Comparison of ENCODE assay signal across 25 mouse cellular contexts in the genomic region with DNA sequence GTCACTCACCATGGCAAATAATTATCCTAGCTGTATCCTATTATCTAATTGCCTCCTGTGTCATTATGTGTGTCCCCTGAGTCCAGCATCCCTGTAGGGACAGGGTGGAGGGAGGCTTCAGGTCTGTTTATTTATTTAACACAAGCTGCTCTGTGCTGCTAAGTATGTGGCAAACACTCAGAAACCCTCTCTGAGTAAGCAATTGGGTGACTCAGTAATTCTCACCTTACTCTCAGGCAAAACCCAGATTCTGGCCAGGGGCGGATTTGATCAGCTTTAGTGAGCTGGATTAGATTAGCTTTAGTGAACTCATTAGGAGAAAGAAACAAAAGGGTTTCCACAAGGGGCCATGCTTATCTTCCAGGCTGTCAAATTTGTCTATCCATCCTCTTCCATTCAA.
DNase-seq lines count a peak whose midpoint lies in the region; ATAC-seq and TF ChIP-seq lines count a peak whose summit lies in the region.
"Had no signal": no experiment of that assay in that cellular context is flagged by ENCODE, and none has a peak within 500 bp of the region (broad histone marks: within the 10 kb centered on the region; RNA-seq: fewer than 3 reads in every experiment).

No protein-coding gene starts in this region.

- H3K27ac ChIP-seq in heart, embryonic 10.5 days: peak overlapping the region; percentile 44; the same call in 1 of the 2 replicates
- peak overlapping the region; percentile 24 for H3K27ac ChIP-seq in embryonic fibroblast, embryonic 13.5 days (ENCODE audit: insufficient read depth, low read length)
- 0 out of 2 replicates have a peak overlapping the region, but pooled peaks have one; percentile 26 for H3K27ac ChIP-seq in stomach, embryonic 15.5 days
- H3K27ac ChIP-seq: forebrain, embryonic 15.5 days; hindbrain, embryonic 13.5 days; intestine, embryonic 15.5 days; limb, embryonic 15.5 days; liver, embryonic 14.5 days; midbrain, embryonic 15.5 days had no signal

- no peaks in the 10 kb centered on the region for H3K27me3 ChIP-seq in heart, embryonic 10.5 days (ENCODE audit: insufficient read depth, poor library complexity, severe bottlenecking)
- H3K27me3 ChIP-seq in stomach, embryonic 15.5 days (replicated peaks): no peaks in the 10 kb centered on the region
- H3K27me3 ChIP-seq: embryonic facial prominence, embryonic 15.5 days; forebrain, embryonic 15.5 days; hindbrain, embryonic 13.5 days; intestine, embryonic 15.5 days; limb, embryonic 15.5 days; midbrain, embryonic 15.5 days had no signal

- no peak for DNase-seq in heart, embryonic 10.5 days (ENCODE audit: low spot score)
- no peak for DNase-seq in heart, adult 18-20 months
- peak; percentile 45 for DNase-seq in 3134 (ENCODE audit: extremely low read depth, insufficient read length, low spot score)
- no peak for DNase-seq in spleen, postnatal 4 days (ENCODE audit: low spot score in 2 of 2)
- no peak for DNase-seq in cerebellum, adult 18-20 months
- DNase-seq: adrenal gland, adult 8-10 months; cerebellum, adult 2 months; cerebellum, postnatal 25 days; gastrocnemius, postnatal 14 days; heart, adult 11 months; heart, postnatal 36 days; kidney, adult 8-10 months; kidney, postnatal 10 days; left cerebral cortex, postnatal 4 days; thymus, postnatal 25 days had no signal

- H3K9me3 ChIP-seq in heart, embryonic 10.5 days: no peaks in the 10 kb centered on the region
- H3K9me3 ChIP-seq in stomach, embryonic 15.5 days: no peaks in the 10 kb centered on the region
- H3K9me3 ChIP-seq: embryonic facial prominence, embryonic 15.5 days; forebrain, embryonic 15.5 days; hindbrain, embryonic 13.5 days; intestine, embryonic 15.5 days; limb, embryonic 15.5 days; midbrain, embryonic 15.5 days had no signal

- H3K4me3 ChIP-seq in heart, embryonic 10.5 days: no peak overlapping the region
- H3K4me3 ChIP-seq in embryonic fibroblast, embryonic 13.5 days (ENCODE audit: insufficient read depth, low read length): no peak overlapping the region
- no peak overlapping the region for H3K4me3 ChIP-seq in stomach, embryonic 15.5 days (replicated peaks)
- H3K4me3 ChIP-seq: embryonic facial prominence, embryonic 15.5 days; forebrain, embryonic 15.5 days; hindbrain, embryonic 13.5 days; intestine, embryonic 15.5 days; limb, embryonic 15.5 days; midbrain, embryonic 15.5 days had no signal

- H3K4me2 ChIP-seq in stomach, embryonic 15.5 days: no peak overlapping the region
- H3K4me2 ChIP-seq: embryonic facial prominence, embryonic 15.5 days; forebrain, embryonic 15.5 days; hindbrain, embryonic 13.5 days; intestine, embryonic 15.5 days; limb, embryonic 15.5 days; midbrain, embryonic 15.5 days had no signal

- 35% methylated on average over 1 of the region's 1 CpGs for WGBS in heart, embryonic 10.5 days
- 64% methylated on average over 1 of the region's 1 CpGs for WGBS in stomach, embryonic 15.5 days

- no peak for TF ChIP-seq CTCF in embryonic fibroblast, embryonic 13.5 days (IDR thresholded peaks at IDR 0.05; ENCODE audit: borderline replicate concordance, insufficient read depth, low read length)

- H3K4me1 ChIP-seq in heart, embryonic 10.5 days: peaks cover 42% of the 10 kb centered on the region
- H3K4me1 ChIP-seq in embryonic fibroblast, embryonic 13.5 days (ENCODE audit: control insufficient read depth, insufficient read depth, low read length): peaks cover 13% of the 10 kb centered on the region
- H3K4me1 ChIP-seq in stomach, embryonic 15.5 days: peaks cover 15% of the 10 kb centered on the region; the same call in 1 of the 2 replicates
- H3K4me1 ChIP-seq: forebrain, embryonic 15.5 days had no signal

- 0 out of 2 replicates have a peak, but pooled peaks cover 7% of the 10 kb centered on the region for H3K36me3 ChIP-seq in heart, embryonic 10.5 days
- no peaks in the 10 kb centered on the region for H3K36me3 ChIP-seq in stomach, embryonic 15.5 days
- H3K36me3 ChIP-seq: embryonic facial prominence, embryonic 15.5 days; forebrain, embryonic 15.5 days; hindbrain, embryonic 13.5 days; intestine, embryonic 15.5 days; limb, embryonic 15.5 days; midbrain, embryonic 15.5 days had no signal

- no peak for ATAC-seq in stomach, embryonic 15.5 days (ENCODE audit: insufficient read depth, low FRiP score, low read depth)
- ATAC-seq: activated CD4-positive, CD25-positive, alpha-beta regulatory T cell, adult 4 months; forebrain, embryonic 15.5 days; intestine, embryonic 15.5 days; midbrain, embryonic 15.5 days had no signal

- TF ChIP-seq POLR2A in embryonic fibroblast, embryonic 13.5 days (IDR thresholded peaks at IDR 0.05; ENCODE audit: low read depth, low read length): no peak

- H3K9ac ChIP-seq in stomach, embryonic 15.5 days: no peak overlapping the region
- H3K9ac ChIP-seq: embryonic facial prominence, embryonic 15.5 days; forebrain, embryonic 15.5 days; hindbrain, embryonic 13.5 days; intestine, embryonic 15.5 days; limb, embryonic 15.5 days; liver, embryonic 14.5 days; midbrain, embryonic 15.5 days had no signal
